ENCODE assay signal across 8 mouse cellular contexts in the genomic region with DNA sequence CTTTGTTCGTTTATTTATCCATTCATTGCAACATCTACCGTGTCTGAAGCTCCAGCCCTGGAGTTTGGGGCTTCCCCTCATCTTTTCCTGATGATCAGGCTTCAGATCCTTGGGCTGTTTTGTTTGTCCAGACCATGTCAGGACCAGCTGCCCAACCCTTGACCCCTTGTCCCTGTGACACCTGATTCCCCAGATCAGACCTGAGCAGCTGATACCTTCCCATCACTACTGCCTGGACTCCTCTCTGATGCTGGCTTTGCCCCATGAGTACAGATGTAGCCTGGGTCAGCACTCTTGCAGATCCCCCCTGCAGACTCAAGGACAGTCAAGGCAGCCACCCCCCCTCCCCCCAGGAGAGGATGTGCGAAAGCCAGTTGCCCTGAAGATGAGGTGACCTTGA. TPM values are rescaled to one million over a fixed set of nuclear protein-coding genes. Genes with fewer than 3 reads are reported as not detected.
DNase-seq lines count a peak whose midpoint lies in the region; ATAC-seq and TF ChIP-seq lines count a peak whose summit lies in the region.

No protein-coding gene starts in this region.

- peak overlapping the region; percentile 98 for H3K4me2 ChIP-seq in heart, embryonic 12.5 days
- H3K4me2 ChIP-seq in liver, embryonic 16.5 days (ENCODE audit: low read depth, low read length): no peak overlapping the region

- DNase-seq in heart, postnatal 10 days: no peak
- no peak for DNase-seq in ES-E14 (ENCODE audit: low read depth, low spot score)
- no peak for DNase-seq in hindbrain, embryonic 10.5 days (ENCODE audit: low spot score)
- no peak for DNase-seq in right cerebral cortex, postnatal 36 days (ENCODE audit: low spot score in 2 of 2)

- in situ Hi-C loops in ES-E14 (cut with MboI; ENCODE audit: low sequenced_read_pairs in 2 of 2, unreplicated experiment in 2 of 2): no loop called here

- peaks cover 30% of the 10 kb centered on the region for H3K4me1 ChIP-seq in heart, embryonic 12.5 days (replicated peaks)
- peaks cover 5 to 21% of the 10 kb centered on the region in 2 experiments; a peak in 3 of 4 replicates for H3K4me1 ChIP-seq in ES-E14 (ENCODE audit: control insufficient read depth in 2 of 2, insufficient read depth in 2 of 2, low read length in 2 of 2, poor library complexity in 1 of 2)
- H3K4me1 ChIP-seq in hindbrain, embryonic 10.5 days (replicated peaks): peaks cover 74% of the 10 kb centered on the region
- peaks cover 18% of the 10 kb centered on the region for H3K4me1 ChIP-seq in liver, embryonic 16.5 days (ENCODE audit: control insufficient read depth, low read depth, low read length)

- WGBS in heart, embryonic 12.5 days: 29% methylated on average over 3 of the region's 3 CpGs
- WGBS in hindbrain, embryonic 10.5 days: 24% methylated on average over 3 of the region's 3 CpGs
- 46% methylated on average over 3 of the region's 3 CpGs for WGBS in liver, embryonic 16.5 days (ENCODE audit: insufficient replicate concordance)

- H3K9ac ChIP-seq in heart, embryonic 12.5 days: peak overlapping the region; percentile 95
- no peak overlapping the region for H3K9ac ChIP-seq in ES-E14 (ENCODE audit: insufficient read depth, low read depth, low read length, poor library complexity, severe bottlenecking)
- H3K9ac ChIP-seq in liver, embryonic 16.5 days (ENCODE audit: low read depth, low read length): no peak overlapping the region; the same call in 1 of the 2 replicates

- intact Hi-C loops in heart, postnatal 10 days (cut with DNase I): no loop called here

- H3K4me3 ChIP-seq in heart, embryonic 12.5 days: peak overlapping the region; percentile 88
- H3K4me3 ChIP-seq in ES-E14 (ENCODE audit: insufficient read depth in 1 of 2, low read depth in 1 of 2, low read length in 2 of 2, poor library complexity in 1 of 2, severe bottlenecking in 1 of 2): peak overlapping the region; percentile 16 to 100
- peak overlapping the region; percentile 86 for H3K4me3 ChIP-seq in hindbrain, embryonic 10.5 days
- H3K4me3 ChIP-seq in liver, embryonic 16.5 days (ENCODE audit: low read depth, low read length): no peak overlapping the region

- H3K36me3 ChIP-seq in heart, embryonic 12.5 days: peaks cover 19% of the 10 kb centered on the region; the same call in 1 of the 2 replicates
- peaks cover 31% of the 10 kb centered on the region for H3K36me3 ChIP-seq in ES-E14 (ENCODE audit: control insufficient read depth, insufficient read depth, low read length, poor library complexity, severe bottlenecking)
- peaks cover 51% of the 10 kb centered on the region for H3K36me3 ChIP-seq in hindbrain, embryonic 10.5 days
- no peaks in the 10 kb centered on the region for H3K36me3 ChIP-seq in liver, embryonic 16.5 days (ENCODE audit: control insufficient read depth, insufficient read depth)

- no peak for ATAC-seq in heart, embryonic 12.5 days (ENCODE audit: insufficient number of reproducible peaks, low FRiP score)
- ATAC-seq in liver, embryonic 16.5 days (ENCODE audit: low read depth): no peak
- ATAC-seq in monocyte, adult 5-6 weeks (replicated peaks; ENCODE audit: insufficient number of reproducible peaks, low FRiP score, low TSS enrichment, poor library complexity, severe bottlenecking): no peak
- ATAC-seq in megakaryocyte, adult 5-6 weeks (ENCODE audit: poor library complexity, severe bottlenecking): no peak

- H3K27me3 ChIP-seq in heart, embryonic 12.5 days (replicated peaks): peaks cover 13% of the 10 kb centered on the region
- H3K27me3 ChIP-seq in hindbrain, embryonic 10.5 days (ENCODE audit: insufficient read depth, poor library complexity, severe bottlenecking): peaks cover 14% of the 10 kb centered on the region
- H3K27me3 ChIP-seq in liver, embryonic 16.5 days (ENCODE audit: control insufficient read depth, insufficient read depth, low read depth, low read length): peaks cover 46% of the 10 kb centered on the region

- H3K9me3 ChIP-seq in heart, embryonic 12.5 days (replicated peaks): no peaks in the 10 kb centered on the region
- no peaks in the 10 kb centered on the region for H3K9me3 ChIP-seq in ES-E14 (ENCODE audit: control insufficient read depth, insufficient read depth, low read depth, low read length)
- no peaks in the 10 kb centered on the region for H3K9me3 ChIP-seq in hindbrain, embryonic 10.5 days
- no peaks in the 10 kb centered on the region for H3K9me3 ChIP-seq in liver, embryonic 16.5 days (replicated peaks; ENCODE audit: control insufficient read depth, low read length)

- no peak overlapping the region for H3K27ac ChIP-seq in heart, embryonic 12.5 days (ENCODE audit: poor library complexity, severe bottlenecking)
- H3K27ac ChIP-seq in ES-E14 (ENCODE audit: insufficient read depth, low read depth, low read length, poor library complexity, severe bottlenecking): 0 out of 2 replicates have a peak overlapping the region, but pooled peaks have one; percentile 15
- peak overlapping the region; percentile 99 for H3K27ac ChIP-seq in hindbrain, embryonic 10.5 days
- 0 out of 2 replicates have a peak overlapping the region, but pooled peaks have one; percentile 7 for H3K27ac ChIP-seq in liver, embryonic 16.5 days (ENCODE audit: low read length)

TF ChIP-seq in ES-E14, 5 proteins besides CTCF, POLR2A, EP300 and RAD21:
- TF ChIP-seq MAFK (IDR thresholded peaks at IDR 0.05; ENCODE audit: insufficient read depth, low read depth, low read length): no peak
- TF ChIP-seq CHD2 (IDR thresholded peaks at IDR 0.05; ENCODE audit: low read depth, low read length): no peak
- no peak for TF ChIP-seq HCFC1 (IDR thresholded peaks at IDR 0.05; ENCODE audit: borderline replicate concordance, insufficient read depth, low read length)
- TF ChIP-seq ZNF384 (IDR thresholded peaks at IDR 0.05; ENCODE audit: low read depth, low read length): no peak
- no peak for TF ChIP-seq ZC3H11A (IDR thresholded peaks at IDR 0.05; ENCODE audit: borderline replicate concordance, low read depth, low read length)
TF ChIP-seq in ES-E14: peak in this region for 0.

RNA-seq across cellular contexts. Expression of a gene that starts 1.7 kb away (rescaled TPM):
- polyA plus RNA-seq in heart, embryonic 12.5 days (2016; fragmentation: Nextera tagmentation; extraction: Ambion mirVana): 24.0 and 24.5 TPM in 2 replicates
- 10 to 100 TPM; 68.7 to 77.1 TPM for total RNA-seq in heart, postnatal 10 days (2021)
- 18.6 and 34.6 TPM in 2 replicates for total RNA-seq in ES-E14 (2012; rRNA removed)
- polyA plus RNA-seq in hindbrain, embryonic 10.5 days (2016; fragmentation: Nextera tagmentation; extraction: Ambion mirVana): 100 and 180 TPM in 2 replicates
- polyA plus RNA-seq in liver, embryonic 16.5 days (2015; fragmentation: Nextera tagmentation; extraction: Ambion mirVana): 1.1 and 1.5 TPM in 2 replicates
- total RNA-seq in monocyte, adult 5-6 weeks (2017): 15.4 to 20.7 TPM (median 16.7 TPM) in 3 replicates
- 4.7 and 5.2 TPM in 2 replicates for total RNA-seq in megakaryocyte, adult 5-6 weeks (2015)
- 5.1 and 5.6 TPM in 2 replicates for total RNA-seq in megakaryocyte, adult 5-6 weeks (2017)
